Mouse (Mus musculus) cortical plate, adult 2 months (tissue): ENCODE measurements around the gene Ak2. TPM values are rescaled to one million over a fixed set of nuclear protein-coding genes. Genes with fewer than 3 reads are reported as not detected.
A peak's percentile ranks its signal among the peaks of the same experiment; 100 is the strongest.

Source experiments
- H3K27ac ChIP-seq: fragments of 200-500 bp; 2 replicates; pipeline ENCODE4 v1.5.1; 2012; ENCODE audit warnings: low read length, control low read depth, inconsistent platforms; ENCODE audit not compliant: insufficient read depth
- H3K4me1 ChIP-seq: fragments of 200-500 bp; 2 replicates; pipeline ENCODE4 v1.6.1; 2011; ENCODE audit warnings: low read length; ENCODE audit not compliant: control insufficient read depth, insufficient read depth
- H3K4me3 ChIP-seq: fragments of 200-500 bp; 2 replicates; pipeline ENCODE4 v1.5.1; 2011; ENCODE audit warnings: mild to moderate bottlenecking, low read length, control low read depth; ENCODE audit not compliant: insufficient read depth
- CTCF ChIP-seq: fragments of 200-500 bp; IDR thresholded peaks from 2 replicates; pipeline ENCODE4 v1.5.1; 2011; ENCODE audit warnings: mild to moderate bottlenecking, control low read depth, low read length; ENCODE audit not compliant: insufficient read depth; ENCODE audit errors: extremely low read depth
- POLR2A ChIP-seq: fragments of 200-500 bp; IDR thresholded peaks from 2 replicates; pipeline ENCODE4 v1.6.1; 2011; ENCODE audit warnings: mild to moderate bottlenecking, low read length, control low read depth; ENCODE audit not compliant: insufficient read depth; ENCODE audit errors: extremely low read depth
- polyA plus RNA-seq: library from polyadenylated mRNA; depleted of rRNA; stranded (reverse); fragments of >200 nt; gene quantifications from 2 replicates; pipeline ENCODE4 v1.2.3, GENCODE M21; 2012

Ak2 gene
- polyA plus RNA-seq, 1 experiment = 36.3 TPM

DNA sequence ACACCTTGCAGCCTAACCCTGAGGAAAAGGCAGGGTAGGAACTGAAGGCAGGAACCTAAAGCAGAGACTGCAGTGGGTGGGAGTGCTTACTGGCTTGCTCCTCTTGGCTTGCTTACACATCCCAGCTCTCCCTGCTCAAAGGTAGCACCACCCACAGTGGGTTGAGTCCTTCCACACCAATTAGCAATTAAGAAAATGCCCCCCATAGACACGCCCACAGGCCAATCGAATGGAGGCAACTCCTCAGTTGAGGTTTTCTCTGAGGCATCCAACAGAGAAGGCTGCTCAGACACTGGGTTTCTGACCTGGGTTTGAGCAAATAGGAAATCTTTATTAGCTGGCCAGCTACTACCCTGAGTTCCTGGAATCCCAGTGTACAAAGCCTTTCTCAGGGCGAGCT, 2.8 kb upstream of the Ak2 start:
- H3K27ac ChIP-seq = no peak overlapping the region
- no peaks in the 10 kb centered on the region for H3K4me1 ChIP-seq
- H3K4me3 ChIP-seq = no peak overlapping the region
- no peak for TF ChIP-seq POLR2A
- TF ChIP-seq CTCF = no peak

DNA sequence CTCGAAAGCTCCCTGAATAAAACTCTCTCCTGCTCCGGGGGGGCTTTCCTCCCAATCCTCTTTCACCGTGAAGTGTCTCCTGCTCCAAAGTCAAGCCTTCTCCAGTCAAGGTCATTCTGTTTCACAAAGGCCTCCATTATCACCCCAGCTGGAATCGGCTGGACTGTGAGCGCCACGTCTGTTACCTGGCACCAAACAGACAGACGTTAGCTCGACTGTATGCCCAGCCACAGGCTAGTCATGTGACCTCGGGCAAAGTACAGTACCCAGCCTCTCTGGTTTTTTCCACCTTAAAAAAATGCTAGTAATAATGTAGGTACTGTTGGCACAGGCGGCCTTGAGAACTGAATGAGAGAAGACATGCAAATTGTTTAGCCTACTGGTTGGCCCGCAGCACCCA, 2.1 kb upstream of the Ak2 start:
- TF ChIP-seq CTCF = no peak
- no peak for TF ChIP-seq POLR2A
- Histone ChIP-seq H3K27ac (no peak overlapping the region), H3K4me1 (peaks cover 2% of the 10 kb centered on the region), H3K4me3 (no peak overlapping the region)

DNA sequence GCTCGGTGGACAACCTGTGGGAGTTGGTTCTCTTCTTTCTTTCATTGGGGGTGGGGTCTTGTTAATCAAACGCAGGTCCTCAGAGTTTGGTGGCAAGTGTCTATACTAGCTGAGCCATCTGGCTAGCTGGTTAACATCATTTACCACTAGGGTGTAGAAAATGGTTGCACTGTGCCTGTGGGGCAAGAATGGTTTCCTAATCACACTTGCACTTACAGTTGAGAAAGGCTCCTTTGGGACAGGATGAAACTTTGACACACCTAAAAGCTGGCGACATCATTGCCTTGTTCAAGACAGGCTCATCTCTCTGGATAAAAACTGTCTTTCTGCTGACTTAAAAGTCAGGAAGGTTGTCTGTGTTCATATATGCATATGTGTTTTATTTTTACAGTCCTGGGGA, 418 bp downstream of the Ak2 start:
- H3K4me3 ChIP-seq = no peak overlapping the region
- TF ChIP-seq POLR2A = no peak
- H3K27ac ChIP-seq = no peak overlapping the region
- peaks cover 4% of the 10 kb centered on the region for H3K4me1 ChIP-seq

DNA sequence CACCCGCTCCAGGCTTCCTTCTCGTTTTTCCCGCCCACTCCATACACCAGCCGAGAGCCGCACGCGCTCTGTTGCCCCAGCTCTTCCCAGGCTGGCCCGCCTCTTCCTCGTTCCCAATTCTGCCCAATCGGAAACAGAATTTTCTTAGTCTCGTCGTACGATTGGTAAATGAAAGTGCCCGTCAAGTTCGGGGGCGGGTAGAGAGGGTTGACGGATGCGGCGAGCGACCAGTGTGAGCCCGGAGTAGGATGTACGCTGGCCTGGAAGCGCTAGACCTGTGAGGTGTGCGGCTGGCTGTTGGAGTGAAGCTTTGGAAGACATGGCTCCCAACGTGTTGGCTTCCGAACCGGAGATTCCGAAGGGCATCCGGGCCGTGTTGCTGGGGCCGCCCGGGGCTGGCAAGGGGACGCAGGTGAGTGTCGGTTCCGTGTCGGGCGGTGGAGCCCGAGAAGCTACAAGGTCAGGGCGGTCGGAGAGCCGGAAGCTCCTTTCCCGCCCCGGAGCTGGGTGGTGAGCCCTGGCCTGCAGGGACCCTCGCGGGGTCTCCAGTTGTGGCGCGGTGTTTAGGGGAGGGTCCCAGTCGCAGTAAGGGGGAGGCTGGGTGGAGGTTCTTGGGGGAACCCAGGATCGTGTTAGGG, 1.4 kb downstream of the Ak2 start:
- H3K27ac ChIP-seq = no peak overlapping the region
- H3K4me1 ChIP-seq = peaks cover 4% of the 10 kb centered on the region
- TF ChIP-seq CTCF (no peak), POLR2A (peak; percentile 93)
- peak overlapping the region; percentile 87 for H3K4me3 ChIP-seq

DNA sequence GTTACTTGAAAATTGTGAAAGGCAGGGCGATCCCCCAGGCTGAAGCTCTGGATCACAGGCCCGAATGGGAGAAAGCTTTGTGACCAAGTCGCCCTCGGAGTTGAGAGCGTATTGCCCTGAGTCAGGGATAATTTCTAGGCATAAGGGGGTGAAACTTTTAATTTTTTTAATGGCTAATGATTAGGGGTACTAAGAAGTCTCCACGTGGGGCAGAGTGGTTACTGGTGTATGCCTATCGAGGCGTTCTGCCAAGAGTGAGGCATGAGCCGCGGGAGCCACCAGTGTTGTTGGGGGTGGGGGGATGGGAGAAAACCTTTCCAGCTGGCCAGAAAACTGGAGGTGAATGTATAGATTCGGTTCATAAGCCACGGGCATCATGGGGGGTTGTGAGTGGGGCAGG, 1.9 kb downstream of the Ak2 start:
- TF ChIP-seq CTCF (no peak), POLR2A (no peak)
- H3K4me3 ChIP-seq = peak overlapping the region; percentile 87
- H3K4me1 ChIP-seq = peaks cover 4% of the 10 kb centered on the region
- no peak overlapping the region for H3K27ac ChIP-seq

DNA sequence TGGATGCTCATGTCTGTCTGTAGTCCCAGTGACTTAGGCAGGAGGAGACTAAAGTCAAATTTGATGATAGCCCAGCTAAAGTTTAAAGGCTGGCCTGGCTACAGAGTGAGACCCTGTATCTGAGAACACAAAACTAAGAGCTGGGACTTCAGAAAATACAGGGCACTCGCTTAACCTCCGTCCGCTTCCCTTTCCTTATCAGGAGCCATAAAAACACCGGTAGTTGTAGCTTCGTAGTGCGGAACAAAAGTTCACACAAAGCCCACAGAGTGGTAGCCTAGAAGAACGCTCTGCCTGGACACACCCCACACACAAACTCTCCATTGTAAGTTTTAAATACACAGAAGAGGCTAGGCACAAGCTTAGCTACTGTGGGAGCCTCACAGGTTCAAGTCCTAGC, 3.5 kb downstream of the Ak2 start:
- no peak for TF ChIP-seq POLR2A
- no peak for TF ChIP-seq CTCF
- Histone ChIP-seq H3K4me3 (no peak overlapping the region; the same call in 1 of the 2 replicates), H3K27ac (no peak overlapping the region), H3K4me1 (peaks cover 4% of the 10 kb centered on the region)

DNA sequence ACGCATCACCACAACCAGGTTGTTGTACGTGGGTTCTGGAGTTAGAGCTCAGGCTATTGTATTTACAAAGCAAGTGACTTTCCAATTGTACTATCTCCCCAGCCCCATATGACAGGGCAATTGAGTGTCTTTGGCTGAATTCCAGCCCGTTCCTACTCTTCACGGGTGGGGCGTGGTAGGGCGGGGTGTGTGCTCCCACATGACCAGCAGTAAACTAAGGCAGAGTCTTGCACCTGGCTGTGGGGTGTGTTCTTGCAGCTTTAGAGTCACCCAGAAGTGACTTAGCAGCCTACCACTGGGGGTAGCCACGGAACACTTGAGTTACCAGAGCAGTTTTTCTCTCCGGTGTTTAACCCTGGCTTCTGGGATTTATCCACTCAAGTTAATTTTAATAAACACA, 5.5 kb downstream of the Ak2 start:
- TF ChIP-seq CTCF (no peak), POLR2A (no peak)
- peaks cover 4% of the 10 kb centered on the region for H3K4me1 ChIP-seq
- H3K27ac ChIP-seq = no peak overlapping the region
- H3K4me3 ChIP-seq = no peak overlapping the region

DNA sequence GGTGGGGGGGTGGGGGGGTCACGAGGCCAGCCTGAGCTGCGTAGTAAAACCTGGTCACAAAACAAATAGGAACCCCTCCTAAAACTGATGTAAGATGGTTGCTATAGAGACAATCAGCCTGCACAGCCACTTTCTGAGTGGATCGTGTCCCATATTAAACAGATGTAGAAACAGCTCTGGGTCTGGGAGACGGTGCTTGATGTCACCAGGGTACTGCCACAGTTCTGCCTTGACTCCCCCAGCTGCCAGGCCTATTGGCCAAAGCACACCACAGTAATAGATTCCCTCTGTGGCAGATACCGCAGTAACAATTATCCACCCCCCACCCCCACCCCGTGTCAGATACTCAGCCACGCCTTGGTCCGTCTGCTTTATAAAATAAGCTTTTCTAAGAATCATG, 6.6 kb downstream of the Ak2 start:
- Histone ChIP-seq H3K4me3 (no peak overlapping the region), H3K4me1 (peaks cover 4% of the 10 kb centered on the region), H3K27ac (no peak overlapping the region)
- no peak for TF ChIP-seq POLR2A
- no peak for TF ChIP-seq CTCF

DNA sequence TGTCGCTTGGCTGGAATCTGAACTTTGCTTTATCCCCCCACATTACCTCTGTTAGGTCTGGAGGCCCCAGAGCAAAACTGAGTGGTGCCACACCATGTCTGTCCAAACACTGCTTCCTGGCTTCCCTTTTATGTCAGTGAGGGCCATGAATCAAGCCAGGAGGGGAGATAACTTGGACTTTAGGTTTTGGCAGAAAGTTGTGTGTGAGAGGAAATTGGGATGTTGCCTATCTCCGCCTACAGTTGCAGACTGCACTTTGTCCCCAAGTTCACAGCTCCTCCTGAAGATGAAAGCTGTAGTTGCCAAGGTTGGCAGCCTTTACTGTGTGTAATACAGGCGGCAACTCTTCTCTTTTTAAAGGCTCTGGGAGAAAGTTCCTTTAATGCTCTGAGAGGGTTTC, 9.0 kb downstream of the Ak2 start:
- Histone ChIP-seq H3K4me1 (no peaks in the 10 kb centered on the region), H3K4me3 (no peak overlapping the region), H3K27ac (no peak overlapping the region)
- TF ChIP-seq POLR2A = no peak

DNA sequence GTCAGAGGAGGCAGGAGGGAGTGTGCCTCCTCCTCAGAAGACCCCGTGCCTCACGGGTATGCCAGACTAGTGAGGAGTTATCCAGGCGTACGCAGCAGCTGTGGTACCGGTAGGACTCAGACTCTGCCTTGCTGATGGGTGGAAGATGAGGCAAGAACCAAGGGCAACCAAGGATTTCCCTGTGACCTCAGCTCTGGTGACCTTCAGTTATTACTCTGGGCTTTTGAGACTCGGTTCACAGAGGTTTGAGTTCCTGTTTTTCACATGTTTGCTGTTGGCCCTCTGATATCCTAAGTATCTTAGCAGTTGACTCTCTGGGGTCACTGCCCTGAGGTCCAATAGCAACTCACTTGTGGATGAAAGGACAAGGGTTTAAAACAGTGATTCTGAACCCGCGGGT, 12.0 kb downstream of the Ak2 start:
- no peak overlapping the region for H3K4me3 ChIP-seq
- H3K4me1 ChIP-seq = no peaks in the 10 kb centered on the region
- no peak overlapping the region for H3K27ac ChIP-seq
- TF ChIP-seq CTCF (no peak), POLR2A (no peak)

DNA sequence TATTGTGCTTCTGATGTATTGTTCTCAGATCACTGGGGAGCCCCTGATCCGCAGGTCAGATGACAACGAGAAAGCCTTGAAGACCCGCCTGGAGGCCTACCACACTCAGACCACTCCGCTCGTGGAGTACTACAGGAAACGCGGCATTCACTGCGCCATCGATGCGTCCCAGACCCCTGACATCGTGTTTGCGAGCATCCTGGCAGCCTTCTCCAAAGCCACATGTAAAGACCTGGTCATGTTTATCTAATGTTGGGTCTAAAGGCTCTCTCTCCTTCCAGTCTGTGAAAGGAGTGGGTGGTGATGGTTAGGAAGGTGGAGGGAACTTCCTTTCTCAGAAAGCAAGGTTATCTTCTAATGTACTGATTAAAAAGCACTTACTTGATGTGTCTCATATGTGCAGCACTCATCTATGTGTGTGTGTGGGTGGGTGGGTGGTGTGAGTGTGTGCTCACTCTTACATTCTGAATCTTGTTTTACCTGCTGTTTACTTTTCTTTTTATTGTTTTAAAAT, 16.3 kb downstream of the Ak2 start:
- no peak overlapping the region for H3K4me3 ChIP-seq
- TF ChIP-seq POLR2A = no peak
- TF ChIP-seq CTCF = no peak

More for the DNA sequence above, 16.3 kb downstream of the Ak2 start:
- Histone ChIP-seq H3K27ac (no peak overlapping the region), H3K4me1 (no peaks in the 10 kb centered on the region)
